19 mouse cellular contexts compared by ENCODE assay signal in genomic region chr15:28204626-28205025, GRCm38 (mm10). TPM values are rescaled to one million over a fixed set of nuclear protein-coding genes. Genes with fewer than 3 reads are reported as not detected.
DNase-seq lines count a peak whose midpoint lies in the region; ATAC-seq lines count a peak whose summit lies in the region.
"Had no signal": no experiment of that assay in that cellular context is flagged by ENCODE, and none has a peak within 500 bp of the region (broad histone marks: within the 10 kb centered on the region; RNA-seq: fewer than 3 reads in every experiment).

No protein-coding gene starts in this region.

- DNase-seq in heart, adult 11 months: peak; percentile 55
- DNase-seq in heart, postnatal 4 days: no peak
- DNase-seq in adipocyte (ENCODE audit: low spot score): peak; percentile 5
- DNase-seq: adrenal gland, adult 8-10 months; adrenal gland, postnatal 14 days; adrenal gland, postnatal 36 days; B cell, adult 2 months; cerebellum, adult 11-12 months; cerebellum, adult 2 months; cerebellum, adult 9-10 months; cerebellum, postnatal 10 days; cerebellum, postnatal 25 days had no signal

- H3K27me3 ChIP-seq in limb, embryonic 12.5 days: no peaks in the 10 kb centered on the region
- H3K27me3 ChIP-seq: embryonic facial prominence, embryonic 12.5 days had no signal

- no peak overlapping the region for H3K4me3 ChIP-seq in limb, embryonic 12.5 days (replicated peaks)
- H3K4me3 ChIP-seq: embryonic facial prominence, embryonic 10.5 days; embryonic facial prominence, embryonic 12.5 days; forebrain, embryonic 13.5 days; forebrain, embryonic 15.5 days had no signal

- H3K4me2 ChIP-seq in limb, embryonic 12.5 days: no peak overlapping the region
- H3K4me2 ChIP-seq: embryonic facial prominence, embryonic 12.5 days; forebrain, embryonic 13.5 days; forebrain, embryonic 15.5 days had no signal

- no peaks in the 10 kb centered on the region for H3K36me3 ChIP-seq in limb, embryonic 12.5 days
- H3K36me3 ChIP-seq: embryonic facial prominence, embryonic 10.5 days; embryonic facial prominence, embryonic 12.5 days; forebrain, embryonic 15.5 days had no signal

- H3K9ac ChIP-seq in limb, embryonic 12.5 days (replicated peaks): 0 out of 2 replicates have a peak overlapping the region, but pooled peaks have one; percentile 8
- H3K9ac ChIP-seq: embryonic facial prominence, embryonic 12.5 days; forebrain, embryonic 13.5 days; forebrain, embryonic 15.5 days had no signal

- no peaks in the 10 kb centered on the region for H3K9me3 ChIP-seq in limb, embryonic 12.5 days
- H3K9me3 ChIP-seq: embryonic facial prominence, embryonic 10.5 days; embryonic facial prominence, embryonic 12.5 days; forebrain, embryonic 13.5 days; forebrain, embryonic 15.5 days had no signal

- 86% methylated on average over 3 of the region's 3 CpGs for WGBS in limb, embryonic 12.5 days

- H3K27ac ChIP-seq in limb, embryonic 12.5 days: no peak overlapping the region
- H3K27ac ChIP-seq: embryonic facial prominence, embryonic 10.5 days; embryonic facial prominence, embryonic 12.5 days; forebrain, embryonic 13.5 days; forebrain, embryonic 15.5 days had no signal

- ATAC-seq in limb, embryonic 12.5 days (ENCODE audit: insufficient number of reproducible peaks, insufficient read depth, low FRiP score, low TSS enrichment, low read depth): no peak
- ATAC-seq in CD4-positive, CD25-positive, alpha-beta regulatory T cell, adult 4 months: no peak
- ATAC-seq: forebrain, embryonic 13.5 days; forebrain, embryonic 15.5 days had no signal

- no peaks in the 10 kb centered on the region for H3K4me1 ChIP-seq in limb, embryonic 12.5 days (replicated peaks)

RNA-seq across cellular contexts. Expression of gene Dnah5, which starts 1.1 kb away (rescaled TPM):
- total RNA-seq in heart, postnatal 4 days (2021): under 1 TPM; 0.02 TPM
- polyA plus RNA-seq in limb, embryonic 12.5 days (2016; fragmentation: Nextera tagmentation; extraction: Ambion mirVana): not detected in 2 replicates
- not detected for polyA plus RNA-seq in CD4-positive, CD25-positive, alpha-beta regulatory T cell, adult 4 months (2017; shearing (Covaris generic))
- total RNA-seq: MEL had no signal
